Mouse (Mus musculus) T-cell, adult 2 months (primary cell): ENCODE measurements around the gene Ly75.
A peak's percentile ranks its signal among the peaks of the same experiment; 100 is the strongest.

Experiments
- DNase-seq: peaks from one replicate; pipeline ENCODE4 v3.0.0; 2022; ENCODE audit warnings: low spot score

Gene Ly75

DNA sequence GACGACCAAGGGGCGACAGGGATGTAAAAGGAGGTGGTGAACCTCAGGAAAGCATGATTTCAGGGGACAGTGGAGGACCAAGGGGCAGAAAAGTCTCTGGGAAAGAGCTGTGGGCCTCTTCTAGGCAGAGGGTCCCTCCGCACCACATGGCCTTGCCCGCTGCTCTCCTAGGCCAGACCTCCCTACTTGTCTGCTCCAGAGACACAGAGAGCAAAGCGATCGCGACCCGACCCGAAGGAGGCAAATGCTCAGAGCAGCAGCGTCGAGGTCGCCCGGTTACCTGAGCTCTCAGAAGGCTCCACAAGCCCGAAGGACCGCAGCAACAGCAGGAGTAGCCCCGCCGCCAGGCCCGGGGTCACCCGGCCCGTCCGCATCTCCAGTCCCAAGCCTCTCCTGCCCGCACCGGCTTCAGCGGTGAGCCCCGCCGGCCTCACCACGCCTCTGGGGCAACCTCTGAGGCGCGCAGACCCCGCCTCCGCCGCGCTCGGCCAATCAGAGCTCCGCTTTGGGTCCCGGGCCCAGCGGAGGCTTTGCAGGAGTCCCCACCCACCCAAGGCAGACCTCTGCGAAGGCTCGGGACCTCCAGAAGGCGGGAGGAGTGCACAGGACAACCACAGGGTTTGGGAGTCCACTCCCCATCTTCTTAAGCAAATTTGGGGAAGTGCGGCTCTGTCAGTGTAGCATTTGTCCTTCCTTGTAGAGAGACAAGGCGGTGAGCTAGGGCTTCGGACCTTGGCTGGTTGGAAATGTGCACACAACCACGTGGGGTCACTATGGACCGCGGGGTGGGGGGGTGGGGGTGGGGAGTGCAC lies at the start of gene Ly75:
Gene Ly75 (minus strand): TSS at position 446 of the 812 bp plus-strand sequence.
- DNase-seq: peak; percentile 86

DNA sequence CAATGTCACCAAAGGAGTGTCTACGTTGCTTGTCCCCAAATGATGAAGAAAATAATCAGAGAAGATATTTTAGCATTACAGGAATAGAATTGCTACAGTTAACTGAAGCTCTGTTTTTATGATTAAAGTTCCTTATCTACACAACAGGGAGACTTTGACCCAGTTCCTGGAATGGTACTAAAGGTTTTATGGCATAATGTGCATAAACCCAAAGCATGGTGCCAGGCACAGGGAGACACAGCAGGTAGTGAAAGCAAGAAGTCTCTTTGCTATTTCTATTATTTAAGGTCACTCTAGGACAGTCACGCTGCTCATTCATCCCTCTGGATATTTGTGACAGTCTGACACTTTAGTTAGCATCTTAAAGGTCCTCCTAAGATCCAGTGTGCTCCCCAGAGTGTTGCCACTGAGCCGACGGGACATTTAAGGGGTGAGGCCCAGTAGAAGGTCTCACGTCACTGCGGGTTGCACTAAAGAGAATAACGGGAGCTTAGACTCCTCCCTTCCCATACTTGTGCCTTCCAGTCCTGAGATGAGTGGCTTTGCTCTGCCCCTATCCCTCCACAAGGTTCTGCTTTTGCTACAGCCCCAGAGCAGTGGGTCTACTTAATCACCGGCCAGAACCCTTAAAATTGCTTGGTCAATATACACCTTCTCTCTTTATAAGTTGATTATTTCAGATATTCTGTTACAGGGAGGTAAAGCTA lies 47.4 kb upstream of the Ly75 start:
- no peak for DNase-seq

DNA sequence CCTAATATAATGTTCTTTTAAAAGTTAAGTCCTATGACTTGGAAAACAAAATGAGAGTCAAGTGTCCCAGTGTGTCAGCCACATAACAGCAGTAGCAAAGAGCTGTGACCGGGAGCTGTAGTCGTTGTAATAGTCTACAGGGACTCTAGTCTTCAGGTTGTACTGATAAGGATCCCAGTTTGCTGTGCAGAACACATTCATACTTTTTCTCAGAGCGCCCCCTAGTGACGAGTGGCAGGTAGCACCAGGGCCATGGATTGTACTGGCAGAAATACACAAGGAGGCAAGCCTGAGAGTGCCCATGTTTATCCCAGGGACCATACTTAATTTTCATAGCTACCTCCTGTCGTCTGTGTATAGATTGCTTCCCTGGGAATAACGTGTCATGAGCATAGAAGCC lies 35.0 kb upstream of the Ly75 start:
- DNase-seq: peak; percentile 61

DNA sequence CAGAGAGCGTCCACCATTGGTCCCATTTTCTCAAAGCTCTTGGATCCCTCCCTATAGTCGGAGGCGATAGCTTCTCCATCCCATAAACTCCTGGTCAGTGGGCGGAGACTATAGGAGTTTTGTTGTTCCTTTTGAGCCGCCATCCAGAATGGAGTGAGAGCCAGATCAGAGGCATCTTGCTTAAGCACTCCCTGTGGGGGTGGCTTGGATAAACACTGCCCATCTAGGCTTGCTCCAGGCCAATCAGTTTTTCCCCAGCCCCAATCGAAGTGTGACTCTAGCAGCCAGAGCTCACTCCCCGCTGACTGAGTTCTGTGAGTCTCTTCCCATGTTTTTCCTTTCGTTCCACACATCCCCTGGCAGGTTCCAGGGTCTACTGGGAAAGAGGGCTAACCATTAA lies 31.2 kb upstream of the Ly75 start:
- DNase-seq: no peak

DNA sequence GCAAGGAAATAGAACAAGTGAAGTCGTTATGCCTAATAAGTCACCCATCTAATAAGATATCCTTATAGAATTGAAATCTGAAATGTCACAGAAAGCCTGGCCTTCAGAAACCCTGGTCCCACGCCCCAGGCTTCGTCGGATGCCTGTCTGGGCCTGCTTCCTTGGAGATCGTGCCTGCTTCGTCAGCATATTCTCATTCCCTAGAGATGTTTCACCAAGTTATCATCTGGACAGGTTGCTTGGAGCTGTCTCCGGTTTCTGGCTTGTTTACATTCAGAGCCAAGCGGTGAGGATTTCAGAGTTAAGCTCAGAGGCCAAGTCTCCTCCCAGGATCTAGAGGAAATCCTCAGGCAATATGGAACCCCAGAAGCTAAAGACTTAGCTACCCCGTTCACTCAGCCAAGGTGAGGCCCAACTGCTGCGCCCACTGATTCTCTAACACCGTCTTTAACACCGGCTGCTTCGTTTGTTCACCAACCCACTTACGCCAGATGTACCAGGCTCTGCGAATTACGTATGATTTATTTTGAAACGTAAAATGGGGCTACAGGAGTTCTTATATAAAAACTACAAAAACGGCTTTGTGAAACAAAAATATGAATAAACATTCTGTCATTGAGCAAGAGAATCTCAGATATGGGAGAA lies 30.0 kb upstream of the Ly75 start:
- no peak for DNase-seq

DNA sequence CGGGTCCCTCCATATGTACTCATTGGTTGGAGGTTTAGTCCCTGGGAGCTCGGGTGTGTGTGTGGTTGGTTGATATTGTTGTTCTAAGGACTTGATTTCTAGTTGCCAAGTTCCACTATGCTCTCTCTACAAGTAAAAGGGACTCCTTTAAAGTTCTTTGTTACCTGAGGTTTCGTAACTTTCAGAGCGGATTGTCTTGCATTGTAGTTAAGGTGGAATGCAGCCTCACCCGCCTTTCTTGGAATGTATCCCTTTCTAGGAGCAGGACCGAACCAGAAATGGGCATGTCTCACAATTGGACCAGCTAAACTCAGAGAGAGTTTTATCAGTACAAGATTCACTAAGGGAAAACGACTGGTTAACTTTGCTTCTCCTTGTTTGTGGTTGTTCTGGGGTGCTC lies 28.1 kb upstream of the Ly75 start:
- DNase-seq: no peak

DNA sequence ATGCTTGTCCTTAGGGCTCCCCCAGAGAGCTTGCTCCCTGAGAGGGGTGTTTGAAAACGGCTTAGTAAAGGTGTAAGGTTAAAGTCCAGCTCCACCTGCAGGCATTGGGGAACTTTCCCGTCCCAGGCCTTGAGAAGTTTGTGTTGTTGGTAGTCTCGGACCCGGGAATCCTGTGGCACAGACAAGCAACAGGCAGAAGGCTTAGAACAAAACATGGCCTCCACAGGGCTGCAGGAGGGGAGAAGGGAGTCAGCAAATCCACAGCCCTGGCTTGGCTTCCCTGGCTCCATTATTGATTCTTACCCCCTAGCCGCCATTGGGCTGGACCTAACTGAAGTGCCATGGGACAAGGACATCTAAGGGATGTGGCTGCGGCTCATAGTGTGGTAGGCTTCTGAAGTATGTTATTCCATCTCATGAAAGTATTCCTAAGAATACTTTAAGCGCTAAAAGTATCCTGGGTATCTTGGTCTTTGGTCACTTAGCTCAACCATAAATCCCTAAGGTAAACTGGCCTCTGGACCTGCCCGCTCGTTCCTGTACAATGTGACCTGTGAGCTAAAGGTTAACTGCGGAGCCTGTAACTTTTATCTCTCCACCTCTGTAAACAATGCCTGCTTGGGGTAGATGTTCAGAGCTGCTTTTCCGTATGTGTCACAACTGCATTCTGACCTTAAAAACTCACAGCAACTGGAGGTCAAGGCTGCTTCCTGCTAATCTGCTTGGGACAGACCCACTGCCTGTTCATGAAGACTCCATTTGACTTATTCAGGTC lies 27.1 kb upstream of the Ly75 start:
- no peak for DNase-seq

DNA sequence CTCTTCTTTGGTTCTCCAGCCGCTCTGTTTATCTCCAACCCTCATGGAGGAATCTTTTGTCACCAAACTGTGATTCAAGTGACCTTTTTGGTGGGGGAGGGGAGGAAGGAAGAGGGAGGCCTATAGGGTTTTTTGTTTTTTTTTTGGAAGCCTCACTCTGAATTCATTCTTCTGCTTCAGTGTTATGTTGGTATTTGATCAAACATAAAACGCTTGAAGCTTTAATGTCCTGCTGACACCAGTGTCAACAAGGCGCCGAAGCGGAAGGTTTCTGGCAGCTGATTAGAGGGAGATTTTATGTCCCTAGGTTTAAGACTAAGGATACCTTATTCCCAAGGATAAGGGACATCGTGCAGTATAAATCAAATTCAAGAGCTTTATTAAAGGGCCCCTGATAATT lies 26.1 kb upstream of the Ly75 start:
- no peak for DNase-seq

DNA sequence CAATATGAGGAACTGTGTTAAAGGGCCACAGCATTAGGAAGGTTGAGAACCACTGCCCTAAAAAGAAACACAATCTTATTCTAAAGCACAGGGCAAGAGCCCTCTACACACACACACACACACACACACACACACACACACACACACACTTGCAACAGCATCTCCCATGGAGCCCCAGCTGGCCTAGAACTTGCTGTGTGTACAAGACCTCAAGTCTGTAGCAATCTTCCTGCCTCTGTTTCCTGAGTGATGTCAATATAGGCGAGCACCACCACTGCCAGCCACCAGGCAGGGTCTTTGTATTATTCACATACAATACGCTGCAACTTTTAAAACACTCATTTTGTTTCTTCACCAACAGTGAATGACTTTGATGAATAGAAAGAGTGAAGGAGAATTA lies 24.3 kb upstream of the Ly75 start:
- DNase-seq: no peak

DNA sequence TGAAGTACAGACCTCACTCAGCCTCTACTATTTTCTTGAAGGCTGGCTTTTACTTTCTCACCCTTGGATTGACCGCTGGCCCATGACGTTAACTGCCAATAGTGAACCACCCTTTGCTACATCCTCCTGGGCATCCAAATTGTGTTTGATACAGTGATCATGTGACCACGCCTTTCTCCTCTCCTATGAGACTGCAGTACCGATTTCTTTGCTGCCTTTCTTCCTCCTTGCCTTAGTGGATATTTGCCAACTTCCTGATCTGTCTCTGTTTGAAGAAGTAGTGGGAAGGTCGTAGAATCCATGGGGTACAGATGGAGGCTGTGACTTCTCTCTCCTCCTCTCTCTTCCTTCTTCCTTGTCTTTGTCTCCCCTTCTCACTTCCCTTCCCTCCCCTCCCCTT lies 22.3 kb upstream of the Ly75 start:
- DNase-seq: no peak

DNA sequence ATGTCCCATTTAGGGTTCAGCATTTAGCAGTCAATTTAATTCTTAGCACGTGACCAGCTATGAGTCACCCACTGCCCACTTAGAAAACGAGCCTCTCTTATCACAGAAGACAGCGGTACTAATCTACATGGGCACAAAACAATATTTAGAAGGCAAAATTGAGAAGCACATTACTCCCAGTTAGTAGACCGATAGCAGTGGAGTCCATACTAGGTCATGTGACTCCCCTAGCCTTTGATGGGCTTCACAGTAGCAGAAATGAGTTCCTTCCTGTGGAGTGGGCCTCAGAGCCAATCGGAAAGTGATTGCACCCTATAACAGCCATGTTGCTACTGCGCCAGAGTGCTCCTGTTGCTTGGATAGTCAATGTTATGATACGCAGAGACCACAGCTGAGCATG lies 21.7 kb upstream of the Ly75 start:
- DNase-seq: no peak

DNA sequence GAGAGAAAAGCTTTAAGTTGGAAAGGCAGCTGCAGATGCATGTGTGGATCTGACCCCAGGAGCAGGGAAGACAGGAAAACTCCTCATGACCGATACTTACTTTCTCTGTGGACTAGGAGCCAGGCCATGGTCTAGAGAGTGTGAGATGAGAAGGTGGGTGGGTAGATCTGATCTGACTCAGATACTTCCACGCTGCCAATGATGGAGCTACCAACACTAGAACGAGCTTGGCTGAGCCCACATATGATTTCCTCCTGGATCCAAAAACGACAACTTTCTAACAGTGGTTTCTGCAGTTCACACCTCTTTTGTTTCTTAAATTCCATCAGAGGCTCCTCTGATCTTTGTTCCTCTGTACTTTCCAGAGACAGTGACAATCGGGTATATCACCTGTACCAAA lies 18.6 kb upstream of the Ly75 start:
- DNase-seq: no peak

DNA sequence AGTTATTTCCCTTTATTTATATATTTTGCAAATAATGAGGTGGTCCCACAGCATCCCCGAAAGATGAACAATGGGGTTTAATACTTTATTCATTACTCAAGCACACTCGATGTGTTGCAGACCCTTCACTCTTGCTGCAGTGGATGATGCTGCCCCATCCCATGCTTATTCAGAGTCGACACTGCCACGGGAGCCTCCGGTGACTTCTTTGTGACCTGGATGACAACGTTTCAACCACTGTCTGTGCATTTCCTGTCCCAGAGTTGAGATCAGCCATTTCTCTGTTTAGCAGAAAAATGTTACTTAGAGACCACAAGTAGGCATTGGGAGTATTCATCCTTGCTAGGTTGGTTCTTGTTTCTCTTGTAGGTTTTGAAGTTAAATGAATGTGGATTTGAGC lies 10.7 kb upstream of the Ly75 start:
- no peak for DNase-seq

DNA sequence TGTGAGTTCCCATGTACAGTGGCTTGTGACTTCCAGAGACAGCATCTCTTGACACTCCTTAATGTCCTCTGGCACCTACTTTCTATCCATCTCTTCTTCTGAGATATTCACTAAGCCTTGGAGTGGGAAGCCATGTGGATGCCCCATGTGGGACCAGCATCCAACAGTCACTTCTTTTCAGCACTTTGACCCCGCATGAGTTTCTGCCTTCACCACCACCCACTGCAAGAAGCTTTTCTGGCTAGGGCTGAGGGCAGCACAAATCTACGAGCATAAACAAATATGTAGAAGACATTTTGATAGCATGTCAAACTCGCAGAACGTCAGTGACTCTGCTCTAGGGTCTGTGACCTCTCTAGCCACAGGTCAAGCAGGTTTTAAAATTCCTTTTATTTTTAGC lies 9.2 kb upstream of the Ly75 start:
- no peak for DNase-seq

DNA sequence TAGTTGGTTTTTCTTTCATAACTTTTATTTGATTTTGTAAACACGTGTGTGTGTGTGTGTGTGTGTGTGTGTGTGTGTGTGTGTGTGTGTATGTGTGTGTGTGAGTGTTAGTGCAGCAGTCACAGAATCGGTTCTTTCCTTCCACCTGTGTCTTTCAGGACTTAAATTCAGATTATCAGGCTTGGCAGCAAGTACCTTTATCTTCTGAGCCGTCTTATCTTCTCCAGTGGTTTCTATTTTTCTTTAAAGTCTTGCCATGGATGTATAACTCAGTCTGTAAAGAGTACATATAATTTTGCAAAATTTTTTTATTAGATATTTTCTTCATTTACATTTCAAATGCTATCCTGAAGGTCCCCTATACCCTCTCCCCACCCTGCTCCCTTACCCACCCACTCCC lies 4.3 kb upstream of the Ly75 start:
- DNase-seq: no peak

DNA sequence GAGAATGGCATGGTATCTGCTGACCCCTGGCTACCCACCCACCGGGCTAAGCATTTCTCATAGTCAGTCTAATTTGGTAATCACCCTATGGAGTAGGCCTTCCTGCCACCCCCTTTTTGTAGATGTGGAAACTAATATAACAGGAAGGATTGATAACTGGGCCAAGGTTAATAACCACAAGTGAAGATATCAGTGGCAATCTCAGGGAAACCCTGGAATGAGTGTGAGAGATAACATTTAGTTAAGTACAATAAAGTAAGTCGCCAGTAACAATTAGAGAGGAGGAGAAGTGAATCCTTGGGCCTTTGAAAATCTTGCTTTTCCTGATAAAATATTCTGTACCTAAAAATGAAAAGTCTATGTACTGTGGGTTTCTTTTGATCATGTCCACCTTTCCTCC lies 3.7 kb upstream of the Ly75 start:
- no peak for DNase-seq

DNA sequence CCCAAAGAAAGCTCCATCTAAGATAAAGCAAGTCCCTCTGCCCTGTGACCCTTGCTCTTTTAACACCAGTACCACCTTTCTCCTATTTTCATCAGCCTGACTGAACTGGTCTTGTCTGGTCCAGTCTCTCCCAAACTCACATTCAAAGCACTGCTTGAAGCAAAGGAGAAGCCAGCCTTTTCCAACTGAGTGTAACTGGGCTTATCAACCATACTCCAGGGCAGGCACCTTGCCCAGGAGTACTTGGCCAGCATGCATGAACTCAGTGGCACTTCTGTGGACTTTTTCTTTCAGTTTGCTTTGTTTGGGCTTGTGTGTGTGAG lies 1.6 kb upstream of the Ly75 start:
- no peak for DNase-seq

DNA sequence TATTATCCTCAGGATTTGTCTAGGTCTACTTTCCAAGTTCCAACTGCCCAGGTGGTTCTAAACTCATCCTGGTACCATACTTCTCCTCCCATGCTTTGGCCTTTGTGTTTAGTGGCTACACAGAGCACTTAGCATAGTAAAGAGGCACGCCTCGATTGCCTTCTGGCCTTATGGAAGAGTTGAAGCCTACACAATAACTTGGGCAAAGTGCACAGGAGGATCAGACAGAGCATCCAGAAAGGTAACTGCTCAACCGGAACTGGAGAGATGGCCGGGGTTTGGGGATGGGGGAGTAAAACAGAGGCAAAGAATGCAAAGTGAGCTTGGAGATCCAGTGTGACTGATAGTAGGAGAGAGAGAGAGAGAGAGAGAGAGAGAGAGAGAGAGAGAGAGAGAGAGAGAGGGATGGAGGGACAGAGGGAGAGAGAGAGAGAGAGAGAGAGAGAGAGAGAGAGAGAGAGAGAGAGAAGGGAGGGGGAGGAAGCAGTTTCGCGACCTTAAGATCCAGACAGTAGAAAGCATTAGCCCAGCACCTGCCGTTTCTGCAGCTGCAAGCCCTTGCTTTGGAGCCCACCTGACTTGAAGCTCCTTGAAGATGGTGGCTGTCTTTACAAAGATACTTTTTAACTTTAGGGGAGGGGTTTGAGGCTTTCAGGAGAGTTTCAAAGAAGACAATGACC lies 1.1 kb upstream of the Ly75 start:
- no peak for DNase-seq

DNA sequence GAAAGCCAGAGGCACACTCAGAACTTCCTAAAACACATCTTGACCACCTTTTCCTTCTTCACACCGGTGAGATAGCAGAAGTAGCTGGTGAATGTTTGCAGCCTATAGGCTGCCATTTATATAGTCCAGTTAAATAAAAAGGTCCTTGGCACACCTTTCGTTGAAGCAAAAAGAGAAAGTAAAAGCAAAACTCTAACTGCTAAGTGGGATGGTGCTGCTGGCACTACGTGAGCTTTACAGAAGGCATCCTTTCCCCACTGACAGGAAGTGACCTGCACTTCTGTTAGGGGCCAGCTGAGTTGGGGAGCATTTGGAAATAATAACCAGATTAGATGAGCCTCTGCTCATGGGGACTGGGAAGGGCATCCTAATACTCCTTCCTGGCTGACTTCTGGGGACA lies 757 bp downstream of the Ly75 start:
- DNase-seq: peak; percentile 56

DNA sequence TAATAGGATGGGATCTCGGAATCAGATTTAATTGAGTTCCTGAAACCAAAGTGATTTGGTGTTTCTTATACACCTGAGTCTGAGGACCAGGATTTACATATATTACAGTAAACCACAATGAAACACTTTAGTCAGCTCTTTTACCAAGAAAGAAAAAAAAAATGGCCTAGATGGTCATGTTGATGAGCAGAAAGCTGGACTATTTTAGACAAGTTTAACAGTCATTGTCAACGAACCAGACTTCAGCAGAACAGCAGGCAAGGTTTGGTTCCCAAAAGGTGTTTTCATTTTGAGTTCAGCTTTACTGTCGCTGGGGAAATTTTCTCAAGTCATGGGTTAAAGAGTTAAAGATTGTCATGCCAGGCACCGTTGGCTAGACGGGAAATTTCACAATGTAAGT lies 5.8 kb downstream of the Ly75 start:
- DNase-seq: no peak

DNA sequence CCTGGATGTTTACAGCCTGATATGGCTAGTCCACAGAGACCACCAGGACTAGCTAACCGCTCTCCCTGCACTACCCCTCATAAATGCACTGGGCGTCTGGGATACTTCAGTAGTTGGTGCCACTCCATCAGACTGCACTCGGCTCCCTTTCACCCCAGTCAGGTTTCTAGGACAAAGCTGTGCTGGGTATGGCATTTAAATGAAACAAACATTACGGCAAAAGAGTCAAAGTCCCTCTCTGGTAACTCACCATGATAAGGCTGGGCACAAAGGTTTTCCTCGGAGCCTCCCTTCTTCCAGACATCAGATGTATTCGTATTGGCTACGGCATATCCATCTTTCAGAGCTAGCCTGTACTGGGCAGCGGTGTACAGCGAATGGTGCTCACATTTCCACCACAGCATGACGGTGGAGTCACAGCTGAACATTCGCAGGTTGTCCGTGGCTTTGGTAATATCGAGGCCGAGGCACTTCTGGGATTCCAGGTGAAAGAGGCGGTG lies 7.4 kb downstream of the Ly75 start:
- DNase-seq: no peak

DNA sequence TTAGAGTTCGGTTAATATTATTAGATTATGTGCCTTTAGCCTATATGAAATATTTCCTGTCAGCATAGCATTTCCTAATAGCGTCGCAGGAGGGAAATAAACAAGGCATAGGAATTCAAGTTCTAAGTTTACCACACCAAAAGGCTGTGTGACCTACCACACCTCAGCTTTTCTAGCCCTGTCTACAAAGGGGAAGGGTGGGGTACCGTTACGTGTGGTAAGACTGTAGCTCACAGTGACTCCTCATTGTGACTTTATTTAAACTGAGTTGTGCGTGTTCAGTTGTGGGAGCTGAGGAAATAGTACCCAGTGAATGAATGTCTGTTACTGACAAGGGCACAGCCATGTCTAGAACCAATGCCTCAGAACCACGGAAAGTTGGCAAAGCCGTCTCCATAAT lies 8.0 kb downstream of the Ly75 start:
- peak; percentile 50 for DNase-seq
